Mouse (Mus musculus): ENCODE results near the gene Arhgap45. TPM values are rescaled to one million over a fixed set of nuclear protein-coding genes. Genes with fewer than 3 reads are reported as not detected.

The Arhgap45 gene
- polyA plus RNA-seq, 1 experiment from 2014 or later: 1.2 TPM

DNA sequence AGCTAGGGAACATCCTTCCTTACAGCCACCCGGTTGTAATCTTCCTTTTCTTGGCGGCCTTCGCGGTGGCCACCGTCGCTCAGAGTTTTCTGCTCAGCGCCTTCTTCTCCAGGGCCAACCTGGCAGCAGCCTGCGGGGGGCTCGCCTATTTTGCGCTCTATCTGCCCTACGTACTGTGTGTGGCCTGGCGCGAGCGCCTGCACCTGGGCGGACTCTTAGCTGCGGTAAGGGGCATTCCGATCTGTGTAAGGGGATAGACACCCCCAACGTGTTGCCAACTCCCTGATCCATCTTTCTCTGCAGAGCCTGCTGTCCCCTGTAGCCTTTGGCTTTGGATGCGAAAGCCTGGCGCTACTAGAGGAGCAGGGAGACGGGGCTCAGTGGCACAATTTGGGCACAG, 13.6 kb upstream of the Arhgap45 start:
- Histone ChIP-seq H3K27ac (ENCODE audit: low read length) (no peak overlapping the region), H3K4me1 (ENCODE audit: control insufficient read depth, insufficient read depth, low read length) (0 out of 2 replicates have a peak, but pooled peaks cover 3% of the 10 kb centered on the region), H3K9ac (ENCODE audit: low read depth, low read length) (no peak overlapping the region), H3K9me3 (replicated peaks; ENCODE audit: control insufficient read depth, low read length, poor library complexity, severe bottlenecking) (no peaks in the 10 kb centered on the region), H3K4me3 (ENCODE audit: low read depth, low read length) (no peak overlapping the region), H3K4me2 (ENCODE audit: low read length) (no peak overlapping the region), H3K36me3 (ENCODE audit: control insufficient read depth, insufficient read depth, low read length) (no peaks in the 10 kb centered on the region), H3K27me3 (ENCODE audit: control insufficient read depth, insufficient read depth, low read depth, low read length) (peaks cover 12% of the 10 kb centered on the region)
- ATAC-seq: no peak
- WGBS: 18% methylated on average over 21 of the region's 21 CpGs

- H3K4me3 ChIP-seq (ENCODE audit: low read depth, low read length): no peak overlapping the region
- no peak overlapping the region for H3K9ac ChIP-seq (ENCODE audit: low read depth, low read length)
- 71% methylated on average over 9 of the region's 9 CpGs for WGBS
- no peak for ATAC-seq
- no peaks in the 10 kb centered on the region for H3K9me3 ChIP-seq (replicated peaks; ENCODE audit: control insufficient read depth, low read length, poor library complexity, severe bottlenecking)
- no peak overlapping the region for H3K27ac ChIP-seq (ENCODE audit: low read length)
- no peaks in the 10 kb centered on the region for H3K4me1 ChIP-seq (ENCODE audit: control insufficient read depth, insufficient read depth, low read length)
- H3K36me3 ChIP-seq (ENCODE audit: control insufficient read depth, insufficient read depth, low read length): no peaks in the 10 kb centered on the region
- H3K27me3 ChIP-seq (ENCODE audit: control insufficient read depth, insufficient read depth, low read depth, low read length): peaks cover 12% of the 10 kb centered on the region
- H3K4me2 ChIP-seq (ENCODE audit: low read length): no peak overlapping the region
Observed at GRCm38 (mm10) chr10:80003374-80004232, 12.8 kb upstream of the Arhgap45 start.

DNA sequence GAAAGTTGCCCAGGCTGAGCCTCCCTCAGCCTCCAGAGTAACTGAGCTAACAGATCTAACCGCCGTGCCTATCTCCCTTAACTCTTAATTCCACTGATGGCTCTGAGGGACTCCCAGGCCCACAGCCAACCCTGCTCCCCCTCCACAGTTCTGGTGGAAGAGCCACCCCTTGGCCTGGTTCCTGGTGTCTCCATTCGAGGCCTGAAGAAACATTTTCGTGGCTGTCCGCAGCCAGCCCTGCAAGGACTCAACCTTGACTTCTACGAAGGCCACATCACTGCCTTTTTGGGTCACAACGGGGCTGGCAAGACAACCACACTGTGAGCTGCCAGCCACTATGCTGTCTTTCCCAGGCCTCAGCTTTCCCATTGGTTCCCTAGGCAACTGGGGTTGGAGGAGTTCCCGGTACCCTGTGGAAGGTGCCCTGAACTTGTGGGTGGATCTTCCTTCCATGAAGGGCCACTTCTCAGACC, 12.2 kb upstream of the Arhgap45 start:
- Histone ChIP-seq H3K4me2 (ENCODE audit: low read length) (no peak overlapping the region), H3K9me3 (replicated peaks; ENCODE audit: control insufficient read depth, low read length, poor library complexity, severe bottlenecking) (no peaks in the 10 kb centered on the region), H3K27me3 (ENCODE audit: control insufficient read depth, insufficient read depth, low read depth, low read length) (peaks cover 12% of the 10 kb centered on the region), H3K36me3 (ENCODE audit: control insufficient read depth, insufficient read depth, low read length) (no peaks in the 10 kb centered on the region), H3K27ac (ENCODE audit: low read length) (no peak overlapping the region), H3K9ac (ENCODE audit: low read depth, low read length) (no peak overlapping the region), H3K4me3 (ENCODE audit: low read depth, low read length) (no peak overlapping the region), H3K4me1 (ENCODE audit: control insufficient read depth, insufficient read depth, low read length) (no peaks in the 10 kb centered on the region)
- ATAC-seq: no peak
- 86% methylated on average over 8 of the region's 8 CpGs for WGBS

DNA sequence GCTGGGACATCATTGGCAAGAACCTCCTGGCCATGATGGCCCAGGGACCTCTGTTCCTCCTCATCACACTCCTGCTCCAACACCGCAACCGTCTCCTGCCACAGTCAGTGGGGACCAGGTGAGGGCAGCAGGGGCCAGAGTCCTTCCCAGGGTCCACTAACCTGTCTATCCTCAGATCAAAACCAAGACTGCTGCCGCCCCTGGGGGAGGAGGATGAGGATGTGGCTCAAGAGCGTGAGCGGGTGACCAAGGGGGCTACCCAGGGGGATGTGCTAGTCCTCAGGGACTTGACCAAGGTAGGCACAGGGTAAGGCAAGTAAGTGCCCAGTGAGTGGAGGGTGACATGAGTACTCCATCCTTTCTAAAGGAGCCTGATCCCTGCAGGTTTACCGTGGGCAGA, 4.7 kb upstream of the Arhgap45 start:
- no peak overlapping the region for H3K4me3 ChIP-seq (ENCODE audit: low read depth, low read length)
- WGBS: 84% methylated on average over 6 of the region's 6 CpGs
- no peak overlapping the region for H3K4me2 ChIP-seq (ENCODE audit: low read length)
- H3K27ac ChIP-seq (ENCODE audit: low read length): no peak overlapping the region
- H3K36me3 ChIP-seq (ENCODE audit: control insufficient read depth, insufficient read depth, low read length): peaks cover 18% of the 10 kb centered on the region
- peaks cover 34% of the 10 kb centered on the region for H3K27me3 ChIP-seq (ENCODE audit: control insufficient read depth, insufficient read depth, low read depth, low read length)
- no peak overlapping the region for H3K9ac ChIP-seq (ENCODE audit: low read depth, low read length)
- no peak for ATAC-seq
- no peaks in the 10 kb centered on the region for H3K4me1 ChIP-seq (ENCODE audit: control insufficient read depth, insufficient read depth, low read length)
- H3K9me3 ChIP-seq (replicated peaks; ENCODE audit: control insufficient read depth, low read length, poor library complexity, severe bottlenecking): peaks cover 14% of the 10 kb centered on the region

DNA sequence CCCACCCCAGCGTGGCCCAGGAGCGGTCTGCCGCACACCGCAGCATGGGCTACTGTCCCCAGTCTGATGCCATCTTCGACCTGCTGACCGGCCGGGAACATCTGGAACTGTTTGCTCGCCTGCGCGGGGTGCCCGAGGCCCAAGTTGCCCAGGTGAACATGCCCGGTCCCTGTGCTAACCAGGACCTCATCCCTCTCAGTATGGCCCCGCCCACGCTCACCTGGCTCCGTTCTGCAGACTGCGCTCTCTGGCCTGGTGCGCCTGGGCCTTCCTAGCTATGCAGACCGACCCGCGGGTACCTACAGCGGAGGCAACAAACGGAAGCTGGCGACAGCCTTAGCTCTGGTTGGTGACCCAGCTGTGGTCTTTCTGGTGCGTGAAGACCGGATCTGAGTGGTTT, 2.8 kb upstream of the Arhgap45 start:
- Histone ChIP-seq H3K4me2 (ENCODE audit: low read length) (no peak overlapping the region), H3K27ac (ENCODE audit: low read length) (no peak overlapping the region), H3K9me3 (replicated peaks; ENCODE audit: control insufficient read depth, low read length, poor library complexity, severe bottlenecking) (peaks cover 14% of the 10 kb centered on the region), H3K9ac (ENCODE audit: low read depth, low read length) (no peak overlapping the region), H3K36me3 (ENCODE audit: control insufficient read depth, insufficient read depth, low read length) (peaks cover 18% of the 10 kb centered on the region), H3K27me3 (ENCODE audit: control insufficient read depth, insufficient read depth, low read depth, low read length) (peaks cover 40% of the 10 kb centered on the region), H3K4me1 (ENCODE audit: control insufficient read depth, insufficient read depth, low read length) (no peaks in the 10 kb centered on the region), H3K4me3 (ENCODE audit: low read depth, low read length) (no peak overlapping the region)
- ATAC-seq: no peak
- 34% methylated on average over 25 of the region's 25 CpGs for WGBS

GRCm38 (mm10) chr10:80014484-80015290, 1.8 kb upstream of the Arhgap45 start:
- Histone ChIP-seq H3K4me3 (ENCODE audit: low read depth, low read length) (no peak overlapping the region), H3K36me3 (ENCODE audit: control insufficient read depth, insufficient read depth, low read length) (peaks cover 17% of the 10 kb centered on the region), H3K27ac (ENCODE audit: low read length) (no peak overlapping the region), H3K4me2 (ENCODE audit: low read length) (no peak overlapping the region), H3K4me1 (ENCODE audit: control insufficient read depth, insufficient read depth, low read length) (no peaks in the 10 kb centered on the region), H3K9ac (ENCODE audit: low read depth, low read length) (no peak overlapping the region), H3K27me3 (ENCODE audit: control insufficient read depth, insufficient read depth, low read depth, low read length) (peaks cover 48% of the 10 kb centered on the region), H3K9me3 (replicated peaks; ENCODE audit: control insufficient read depth, low read length, poor library complexity, severe bottlenecking) (peaks cover 14% of the 10 kb centered on the region)
- WGBS: 18% methylated on average over 28 of the region's 28 CpGs
- no peak for ATAC-seq

GRCm38 (mm10) chr10:80015583-80015982, 870 bp upstream of the Arhgap45 start:
- Histone ChIP-seq H3K36me3 (ENCODE audit: control insufficient read depth, insufficient read depth, low read length) (peaks cover 9% of the 10 kb centered on the region), H3K27ac (ENCODE audit: low read length) (no peak overlapping the region), H3K27me3 (ENCODE audit: control insufficient read depth, insufficient read depth, low read depth, low read length) (peaks cover 52% of the 10 kb centered on the region), H3K4me3 (ENCODE audit: low read depth, low read length) (no peak overlapping the region), H3K9me3 (replicated peaks; ENCODE audit: control insufficient read depth, low read length, poor library complexity, severe bottlenecking) (peaks cover 7% of the 10 kb centered on the region), H3K9ac (ENCODE audit: low read depth, low read length) (no peak overlapping the region), H3K4me1 (ENCODE audit: control insufficient read depth, insufficient read depth, low read length) (no peaks in the 10 kb centered on the region), H3K4me2 (ENCODE audit: low read length) (no peak overlapping the region)
- 80% methylated on average over 10 of the region's 10 CpGs for WGBS
- ATAC-seq: no peak

GRCm38 (mm10) chr10:80016931-80017330, 478 bp downstream of the Arhgap45 start:
- 91% methylated on average over 10 of the region's 10 CpGs for WGBS
- Histone ChIP-seq H3K9me3 (replicated peaks; ENCODE audit: control insufficient read depth, low read length, poor library complexity, severe bottlenecking) (no peaks in the 10 kb centered on the region), H3K9ac (ENCODE audit: low read depth, low read length) (no peak overlapping the region), H3K4me3 (ENCODE audit: low read depth, low read length) (no peak overlapping the region), H3K27me3 (ENCODE audit: control insufficient read depth, insufficient read depth, low read depth, low read length) (peaks cover 51% of the 10 kb centered on the region), H3K4me1 (ENCODE audit: control insufficient read depth, insufficient read depth, low read length) (no peaks in the 10 kb centered on the region), H3K27ac (ENCODE audit: low read length) (no peak overlapping the region), H3K36me3 (ENCODE audit: control insufficient read depth, insufficient read depth, low read length) (no peaks in the 10 kb centered on the region; the same call in 1 of the 2 replicates), H3K4me2 (ENCODE audit: low read length) (no peak overlapping the region)
- no peak for ATAC-seq

GRCm38 (mm10) chr10:80017361-80017760, 908 bp downstream of the Arhgap45 start:
- ATAC-seq: no peak
- Histone ChIP-seq H3K36me3 (ENCODE audit: control insufficient read depth, insufficient read depth, low read length) (no peaks in the 10 kb centered on the region), H3K27ac (ENCODE audit: low read length) (no peak overlapping the region), H3K27me3 (ENCODE audit: control insufficient read depth, insufficient read depth, low read depth, low read length) (peaks cover 48% of the 10 kb centered on the region), H3K9me3 (replicated peaks; ENCODE audit: control insufficient read depth, low read length, poor library complexity, severe bottlenecking) (no peaks in the 10 kb centered on the region), H3K4me1 (ENCODE audit: control insufficient read depth, insufficient read depth, low read length) (no peaks in the 10 kb centered on the region), H3K4me3 (ENCODE audit: low read depth, low read length) (no peak overlapping the region), H3K9ac (ENCODE audit: low read depth, low read length) (no peak overlapping the region), H3K4me2 (ENCODE audit: low read length) (no peak overlapping the region)
- WGBS: 77% methylated on average over 3 of the region's 3 CpGs

Measured in midbrain, embryonic 16.5 days (tissue).